Mouse (Mus musculus) lung, adult 2 months (tissue): ENCODE results near the gene Gm17018.

Source experiments
- CTCF ChIP-seq: fragments of 200-500 bp; IDR thresholded peaks from 2 replicates; pipeline ENCODE4 v1.5.1; 2011; ENCODE audit warnings: mild to moderate bottlenecking, low read length, control low read depth; ENCODE audit not compliant: insufficient read depth
- POLR2A ChIP-seq: fragments of 200-500 bp; IDR thresholded peaks from 2 replicates; pipeline ENCODE4 v1.6.1; 2011; ENCODE audit warnings: low read depth, mild to moderate bottlenecking, control low read depth, low read length, borderline replicate concordance; ENCODE audit errors: extremely low read depth

DNA sequence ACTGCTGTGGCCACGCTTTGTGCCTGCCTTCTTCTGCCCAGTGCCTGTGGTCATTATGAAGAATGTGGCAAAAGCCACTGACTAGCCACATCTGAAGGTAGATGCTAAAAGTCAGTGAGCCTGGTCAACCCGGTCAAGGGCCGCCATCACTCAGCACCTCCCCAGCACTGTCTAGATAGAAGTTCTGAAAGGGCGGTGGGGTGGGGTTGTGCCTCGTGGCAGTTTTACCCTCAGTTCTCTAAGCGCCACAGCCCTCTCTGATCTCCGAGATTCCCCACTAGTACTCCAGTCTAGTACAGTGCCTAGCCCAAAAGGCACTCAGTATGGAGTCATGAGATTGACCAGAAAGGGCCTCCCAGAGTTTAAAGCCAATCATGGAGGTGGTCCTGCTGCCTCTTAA, 33.7 kb downstream of the Gm17018 start:
- no peak for TF ChIP-seq CTCF
- no peak for TF ChIP-seq POLR2A
